Mouse (Mus musculus) gastrocnemius, adult 2 months (tissue): ENCODE data around the gene Ccdc136. TPM values are rescaled to one million over a fixed set of nuclear protein-coding genes. Genes with fewer than 3 reads are reported as not detected.

Experiments
- DNase-seq: peaks from one replicate; pipeline ENCODE4 v3.0.0; 2022
- H3K27ac ChIP-seq: fragments of 200-600 bp; 2 replicates; pipeline ENCODE4 v1.8.1; 2022; ENCODE audit warnings: mild to moderate bottlenecking
- H3K4me3 ChIP-seq: fragments of 200-600 bp; 2 replicates; pipeline ENCODE4 v1.8.1; 2022; ENCODE audit warnings: mild to moderate bottlenecking, moderate library complexity
- CTCF ChIP-seq: fragments of 200-600 bp; IDR thresholded peaks from 2 replicates; pipeline ENCODE4 v1.8.1; 2022; ENCODE audit warnings: antibody characterized with exemption, mild to moderate bottlenecking, moderate library complexity
- intact Hi-C: fragments of 180-260 bp; cut with DNase I; formaldehyde crosslinking; loops from one replicate; pipeline ENCODE4 v1.15.1; 2025
- total RNA-seq, 2 experiments: library from RNA; stranded (reverse); gene quantifications; 2 replicates each; pipeline ENCODE4 v1.2.3; 2021

Ccdc136 gene
- total RNA-seq, 2 experiments from 2014 or later, result 9.6 to 10.5 TPM

DNA sequence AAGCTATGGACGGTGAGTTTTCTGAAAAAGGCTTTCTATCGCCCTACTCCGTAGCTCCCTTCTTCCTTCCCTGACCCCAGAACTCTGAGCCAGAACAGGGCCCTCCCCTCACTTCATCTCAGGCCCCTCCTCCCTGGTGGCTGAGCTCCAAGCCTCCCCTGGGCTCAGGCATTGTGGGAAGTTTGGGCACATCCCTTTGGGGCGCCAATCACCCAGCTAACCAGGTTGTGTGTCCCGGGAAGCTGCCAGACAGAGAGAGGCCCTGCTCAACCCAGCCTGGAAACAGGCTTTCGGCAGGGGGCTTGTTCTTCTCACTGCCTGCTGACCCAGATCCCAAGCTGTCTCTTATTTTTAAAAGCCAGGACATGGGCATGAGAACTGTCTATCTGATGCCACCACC, 1.5 kb downstream of the Ccdc136 start:
- intact Hi-C loops, result loop anchor here (5.0 kb wide), 1 partner anchor 90 kb away; no protein-coding TSS in a partner anchor
- Histone ChIP-seq H3K4me3 (no peak overlapping the region), H3K27ac (no peak overlapping the region)

DNA sequence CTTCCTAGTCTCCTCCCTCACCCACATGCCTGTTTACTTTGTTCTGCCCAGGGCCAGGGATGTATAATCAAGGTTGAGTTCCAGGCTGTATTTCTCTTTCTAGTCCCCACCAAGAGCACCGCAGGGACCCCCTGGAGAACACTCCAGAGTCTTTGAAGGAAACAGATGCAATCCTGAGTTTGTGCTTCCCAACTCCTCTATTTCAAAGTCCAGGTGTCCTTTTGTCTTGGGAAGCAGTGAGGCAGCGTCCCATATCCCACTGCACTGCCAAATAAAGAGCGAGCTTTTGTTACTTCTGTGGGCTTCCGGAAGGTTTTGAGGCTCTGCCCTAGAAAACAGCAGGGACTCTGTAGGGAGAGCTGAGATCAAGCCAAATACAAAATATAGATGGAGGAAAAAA, 3.7 kb downstream of the Ccdc136 start:
- DNase-seq, result no peak
- H3K27ac ChIP-seq, result no peak overlapping the region
- no peak for TF ChIP-seq CTCF
- intact Hi-C loops, result loop anchor here (5.0 kb wide), 1 partner anchor 87 kb away; no protein-coding TSS in a partner anchor
- no peak overlapping the region for H3K4me3 ChIP-seq

More for the DNA sequence above, 1.5 kb downstream of the Ccdc136 start:
- no peak for DNase-seq
- TF ChIP-seq CTCF, result no peak

DNA sequence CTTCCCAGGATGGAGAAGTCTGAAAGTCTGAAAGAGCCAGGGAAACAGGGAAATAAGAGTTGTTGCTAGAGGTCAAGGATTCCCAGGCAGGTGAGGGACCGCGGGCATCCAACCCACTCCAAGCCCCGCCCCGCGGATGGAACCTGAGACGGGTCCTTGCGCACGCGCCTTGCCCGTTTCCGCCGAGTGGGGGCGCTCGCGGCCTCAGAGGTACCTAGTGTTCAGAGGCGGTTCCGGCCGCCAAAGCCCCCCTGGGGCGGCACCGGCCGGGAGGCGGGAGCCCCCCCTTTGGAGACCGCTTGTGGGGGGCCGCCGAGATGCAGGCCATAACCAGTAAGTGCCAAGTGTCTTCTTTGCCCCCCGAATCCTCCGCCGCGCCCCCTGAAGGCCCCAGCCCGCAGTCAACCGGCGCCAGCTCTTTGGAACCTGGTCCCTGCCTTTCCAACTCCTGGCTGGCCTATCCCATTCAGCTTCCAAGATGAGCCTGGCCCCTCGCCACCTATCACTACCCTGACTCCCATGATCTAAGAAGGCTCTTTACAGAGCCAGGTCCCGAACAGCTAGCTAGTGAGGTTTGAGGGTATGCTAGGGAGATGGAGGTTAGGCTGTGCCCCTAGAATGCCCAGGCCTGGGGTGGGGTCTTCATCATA, 6.7 kb downstream of the Ccdc136 start:
- TF ChIP-seq CTCF, result peak; percentile 59
- Histone ChIP-seq H3K4me3 (peak overlapping the region; percentile 58), H3K27ac (no peak overlapping the region)
- peak; percentile 74 for DNase-seq
- intact Hi-C loops, result no loop called here

DNA sequence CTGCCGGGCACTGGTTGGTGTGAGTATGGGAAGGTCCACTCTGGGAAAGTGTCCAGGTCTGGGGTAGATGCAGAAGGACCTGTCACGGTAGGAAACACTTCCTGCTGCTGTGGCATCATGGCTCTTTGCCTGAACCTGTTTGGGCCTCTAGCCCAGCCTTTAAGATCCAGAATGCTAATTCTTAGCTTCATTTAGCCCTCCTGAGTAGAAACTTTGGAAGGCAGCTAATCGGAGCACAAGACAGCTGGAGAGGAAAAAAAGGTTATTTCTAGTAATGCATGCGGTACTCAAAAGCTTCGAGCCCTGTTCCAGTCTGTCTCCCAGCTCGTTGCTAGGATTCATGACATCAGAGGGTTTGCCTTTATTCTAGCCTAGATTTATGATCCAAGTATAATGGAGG, 10.3 kb downstream of the Ccdc136 start:
- Histone ChIP-seq H3K4me3 (no peak overlapping the region), H3K27ac (no peak overlapping the region)
- DNase-seq, result no peak
- TF ChIP-seq CTCF, result no peak
- intact Hi-C loops, result no loop called here

DNA sequence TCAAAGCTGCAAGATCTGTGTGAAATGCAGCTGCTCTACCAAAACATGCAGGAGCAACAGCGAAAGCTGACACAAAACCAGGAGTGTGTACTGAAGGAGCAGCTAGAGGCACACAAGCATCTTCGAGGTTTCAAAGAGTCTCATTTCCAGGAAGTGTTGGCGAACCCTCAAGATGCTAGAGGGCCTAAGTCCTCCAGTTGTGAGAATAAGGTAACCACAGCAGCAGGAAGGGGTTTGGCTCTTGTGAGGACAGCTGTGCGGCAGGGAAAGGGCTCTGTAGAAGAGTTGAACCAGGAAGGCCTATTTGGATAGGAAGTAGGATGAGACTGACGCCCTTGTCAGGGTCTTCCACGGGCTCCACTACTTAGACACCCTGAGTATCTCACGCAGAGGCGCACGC, 19.3 kb downstream of the Ccdc136 start:
- Histone ChIP-seq H3K27ac (no peak overlapping the region), H3K4me3 (no peak overlapping the region)
- intact Hi-C loops, result no loop called here
- no peak for DNase-seq
- no peak for TF ChIP-seq CTCF

DNA sequence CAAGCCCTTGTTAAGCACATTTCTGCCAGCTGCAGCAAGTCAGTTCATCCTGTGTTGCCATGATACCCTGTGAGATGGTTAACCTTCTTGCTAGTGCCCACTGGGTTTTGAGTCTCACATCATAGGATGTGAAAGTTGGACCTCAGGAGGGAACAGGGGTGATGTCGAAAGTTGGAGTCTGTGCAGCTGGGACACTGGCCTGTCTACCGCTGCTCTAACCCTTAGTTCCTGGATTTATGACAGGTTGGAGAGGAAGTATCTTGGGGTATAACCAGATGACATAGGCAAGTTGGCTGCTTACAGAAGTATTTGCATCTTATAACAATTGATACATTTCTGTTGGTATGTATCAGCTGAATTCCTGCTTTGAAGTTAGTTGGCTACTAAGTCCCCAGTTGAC, 24.5 kb downstream of the Ccdc136 start:
- DNase-seq, result no peak
- H3K4me3 ChIP-seq, result no peak overlapping the region
- no peak for TF ChIP-seq CTCF

DNA sequence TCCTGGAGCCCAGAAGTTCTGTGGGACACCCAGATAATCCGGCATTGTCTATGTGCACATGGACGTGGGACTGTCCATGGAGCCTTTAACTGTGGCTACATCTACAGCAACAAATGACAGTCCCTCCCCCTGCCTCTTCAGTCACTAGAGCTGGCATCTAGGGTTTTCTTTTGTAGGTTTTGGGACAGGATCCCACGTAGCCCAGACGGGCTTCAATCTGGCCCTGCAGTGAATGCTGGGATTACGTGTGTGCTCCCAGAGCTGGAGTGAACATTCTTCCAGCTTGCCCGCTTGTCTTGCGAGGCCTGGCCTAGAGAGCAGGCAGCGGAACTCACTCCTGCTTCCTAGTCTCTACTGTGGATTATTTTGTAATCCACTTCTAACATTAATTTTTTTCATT, 29.0 kb downstream of the Ccdc136 start:
- no peak for DNase-seq
- Histone ChIP-seq H3K27ac (no peak overlapping the region), H3K4me3 (no peak overlapping the region)
- TF ChIP-seq CTCF, result no peak
- intact Hi-C loops, result no loop called here

More for the DNA sequence above, 24.5 kb downstream of the Ccdc136 start:
- intact Hi-C loops, result no loop called here
- H3K27ac ChIP-seq, result no peak overlapping the region

DNA sequence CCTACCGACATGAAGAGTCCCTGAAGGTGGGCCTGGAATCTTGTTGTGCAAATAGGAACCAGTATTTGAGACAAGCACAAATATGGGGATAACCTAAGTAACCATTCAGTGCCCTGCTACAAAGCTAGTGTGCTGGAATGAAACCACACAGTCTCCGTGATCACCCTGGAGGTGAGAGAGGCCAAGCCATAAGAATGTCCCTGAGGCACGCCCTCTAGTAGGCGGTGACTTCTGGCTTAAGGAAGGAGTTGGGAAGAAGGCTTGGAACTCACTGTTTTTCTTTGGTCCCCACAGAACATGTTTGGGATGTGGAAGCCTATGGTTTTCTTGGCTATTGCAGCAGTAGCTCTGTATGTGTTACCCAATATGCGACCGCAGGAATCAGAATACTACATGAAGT, 30.2 kb downstream of the Ccdc136 start:
- H3K4me3 ChIP-seq, result no peak overlapping the region
- TF ChIP-seq CTCF, result no peak
- intact Hi-C loops, result no loop called here
- no peak for DNase-seq
- no peak overlapping the region for H3K27ac ChIP-seq

DNA sequence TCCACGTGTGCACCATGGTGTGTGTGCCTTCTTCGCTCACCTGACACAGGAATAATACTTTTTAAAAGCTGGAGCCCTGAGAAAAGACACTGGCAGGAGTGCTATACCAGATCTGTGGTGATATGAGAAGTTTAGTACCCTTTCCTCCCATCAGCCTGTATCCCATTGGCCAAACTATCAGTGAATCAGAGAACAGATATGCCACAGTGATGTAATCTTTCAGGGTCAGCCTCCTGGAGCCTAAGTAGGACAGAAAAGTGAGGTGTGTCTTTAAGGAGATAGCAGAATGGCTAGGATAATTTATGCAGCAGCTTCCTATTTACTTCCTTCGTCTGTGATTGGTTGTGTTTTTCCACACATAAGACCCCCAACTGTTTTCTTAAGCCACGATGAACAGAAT, 32.1 kb downstream of the Ccdc136 start:
- H3K27ac ChIP-seq, result no peak overlapping the region
- no peak for DNase-seq
- TF ChIP-seq CTCF, result no peak
- intact Hi-C loops, result no loop called here
- no peak overlapping the region for H3K4me3 ChIP-seq

DNA sequence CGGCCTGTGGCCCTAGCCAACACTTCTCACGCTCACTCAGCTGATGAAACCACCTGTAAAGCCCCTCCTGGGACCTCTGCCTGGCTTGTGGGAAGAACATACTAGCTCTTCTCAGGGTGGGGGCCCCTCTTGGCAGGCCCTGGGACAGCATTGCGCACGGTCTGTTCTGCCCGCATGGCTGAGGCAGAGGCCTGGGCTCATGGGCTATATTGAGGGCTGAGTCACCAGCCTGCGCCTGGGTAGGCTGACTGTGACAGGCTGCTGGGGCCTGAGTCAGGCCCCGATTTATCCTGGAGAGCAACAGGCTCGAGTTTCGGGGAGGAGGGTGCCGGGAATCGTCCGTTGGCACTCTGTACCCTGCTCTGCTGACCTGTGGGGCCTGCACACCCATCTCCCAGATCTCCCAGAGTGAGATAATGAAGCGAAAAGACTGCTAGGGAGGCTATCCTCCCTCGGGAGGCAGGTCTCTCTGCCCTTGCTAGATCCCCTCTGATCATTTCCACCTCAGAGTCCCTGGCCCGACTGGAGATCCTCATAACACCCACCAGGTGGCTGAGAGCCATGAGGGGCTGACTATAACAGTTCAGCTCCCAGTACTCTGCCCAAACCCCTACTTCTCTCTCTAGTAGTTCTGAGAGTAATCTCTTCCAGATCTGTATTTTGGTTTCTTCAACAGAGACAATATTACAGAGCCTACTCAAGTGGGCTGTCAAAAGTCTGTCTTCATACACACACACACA, 34.7 kb downstream of the Ccdc136 start:
- intact Hi-C loops, result no loop called here
- no peak for TF ChIP-seq CTCF
- DNase-seq, result peak; percentile 90
- Histone ChIP-seq H3K27ac (peak overlapping the region; percentile 99), H3K4me3 (peak overlapping the region; percentile 94)

DNA sequence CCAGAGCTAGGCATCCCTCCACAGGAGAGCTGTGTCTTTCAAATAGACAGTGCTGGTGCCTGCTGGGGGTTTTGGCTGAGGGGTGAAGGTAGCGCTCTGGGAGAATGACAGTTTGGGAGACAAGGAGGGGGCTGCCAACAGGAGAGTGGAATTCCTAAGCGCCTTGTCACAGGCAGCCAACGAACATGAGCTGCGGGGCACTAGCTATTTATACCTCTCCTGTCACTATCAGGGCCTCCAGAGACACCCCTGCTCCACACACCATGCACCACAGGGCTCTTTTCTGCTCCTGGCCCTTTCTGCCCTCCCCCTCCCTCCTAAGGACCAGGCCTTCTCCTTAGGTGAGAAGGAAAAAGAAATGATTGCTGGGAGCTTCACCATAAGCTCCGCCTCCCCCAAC, 35.4 kb downstream of the Ccdc136 start:
- TF ChIP-seq CTCF, result no peak
- peak; percentile 77 for DNase-seq
- H3K4me3 ChIP-seq, result peak overlapping the region; percentile 94
- H3K27ac ChIP-seq, result peak overlapping the region; percentile 99
- intact Hi-C loops, result no loop called here

DNA sequence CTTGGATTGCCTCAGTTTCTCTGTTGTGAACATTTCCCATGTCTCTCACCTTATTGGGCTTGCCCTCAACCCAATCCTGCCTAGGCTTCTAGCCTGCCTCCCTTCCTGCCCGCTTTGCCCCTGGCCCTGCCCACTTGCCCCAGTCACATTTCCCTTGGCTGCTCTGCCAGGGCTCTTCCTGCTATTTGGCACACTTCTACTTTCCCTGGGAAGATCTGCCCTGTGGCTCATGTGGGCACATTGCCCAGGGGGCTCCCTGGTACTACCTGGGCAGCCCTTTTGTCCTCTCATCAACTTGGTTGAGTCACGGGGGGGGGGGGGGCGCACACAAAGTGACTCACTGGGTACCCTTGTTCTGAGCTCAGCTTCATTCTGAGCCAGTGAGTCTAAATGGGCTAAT, 36.0 kb downstream of the Ccdc136 start:
- intact Hi-C loops, result no loop called here
- DNase-seq, result peak; percentile 72
- Histone ChIP-seq H3K4me3 (peak overlapping the region; percentile 94), H3K27ac (peak overlapping the region; percentile 99)
- no peak for TF ChIP-seq CTCF

DNA sequence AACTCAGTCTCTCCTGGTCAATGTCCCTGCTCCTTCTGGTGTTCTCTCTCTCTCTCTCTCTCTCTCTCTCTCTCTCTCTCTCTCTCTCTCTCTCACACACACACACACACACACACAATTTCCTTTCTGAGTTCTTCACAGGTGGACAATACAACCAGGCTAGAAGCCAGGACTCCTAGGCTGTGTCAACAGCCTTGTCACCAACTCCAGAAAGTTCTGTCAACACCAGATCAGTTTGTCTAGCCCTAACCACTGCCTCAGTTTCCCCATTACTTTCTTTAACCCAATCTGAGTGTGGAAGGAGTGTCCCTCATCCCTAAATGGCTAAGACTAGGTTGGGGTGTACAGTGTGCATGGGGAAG, 36.5 kb downstream of the Ccdc136 start:
- TF ChIP-seq CTCF, result no peak
- H3K4me3 ChIP-seq, result peak overlapping the region; percentile 94
- H3K27ac ChIP-seq, result peak overlapping the region; percentile 99
- intact Hi-C loops, result no loop called here
- no peak for DNase-seq
